Mouse (Mus musculus) ES-Bruce4 (cell line): Measurements from ENCODE around the gene Rnf141. TPM values are rescaled to one million over a fixed set of nuclear protein-coding genes. Genes with fewer than 3 reads are reported as not detected.

Source experiments
- H3K27ac ChIP-seq: 2 replicates; pipeline ENCODE4 v1.5.1; 2012; ENCODE audit warnings: low read length, inconsistent platforms; ENCODE audit not compliant: insufficient read depth
- H3K27me3 ChIP-seq: 2 replicates; pipeline ENCODE4 v1.6.1; 2012; ENCODE audit warnings: mild to moderate bottlenecking, low read length, inconsistent platforms; ENCODE audit not compliant: control insufficient read depth, poor library complexity, insufficient read depth, severe bottlenecking
- H3K36me3 ChIP-seq: 2 replicates; pipeline ENCODE4 v1.6.1; 2012; ENCODE audit warnings: inconsistent platforms, mild to moderate bottlenecking, low read length, moderate library complexity; ENCODE audit not compliant: control insufficient read depth, poor library complexity, insufficient read depth, severe bottlenecking
- H3K4me1 ChIP-seq: one replicate; pipeline ENCODE4 v1.8.1; 2011; ENCODE audit warnings: low read length; ENCODE audit not compliant: control insufficient read depth, insufficient read depth
- H3K4me3 ChIP-seq: 2 replicates; pipeline ENCODE4 v1.5.1; 2011; ENCODE audit warnings: low read depth, mild to moderate bottlenecking, low read length
- H3K9ac ChIP-seq: 2 replicates; pipeline ENCODE4 v1.6.1; 2012; ENCODE audit warnings: low read depth, mild to moderate bottlenecking, inconsistent platforms; ENCODE audit not compliant: poor library complexity, severe bottlenecking
- H3K9me3 ChIP-seq: replicated peaks from 2 replicates; pipeline ENCODE4 v1.6.1; 2012; ENCODE audit warnings: mild to moderate bottlenecking, low read length, inconsistent platforms; ENCODE audit not compliant: control insufficient read depth, poor library complexity, insufficient read depth, severe bottlenecking
- CTCF ChIP-seq: IDR thresholded peaks from one replicate; pipeline ENCODE4 v1.8.1; 2011; ENCODE audit warnings: low read depth, low read length
- EP300 ChIP-seq: IDR thresholded peaks from 2 replicates; pipeline ENCODE4 v1.6.1; 2011; ENCODE audit warnings: low read depth, low read length; ENCODE audit not compliant: insufficient read depth
- POLR2A ChIP-seq: IDR thresholded peaks from one replicate; pipeline ENCODE4 v1.8.1; 2011; ENCODE audit warnings: low read length; ENCODE audit not compliant: insufficient read depth
- polyA plus RNA-seq: library from polyadenylated mRNA; stranded (reverse); fragments of >200 nt; gene quantifications from 2 replicates; pipeline ENCODE4 v1.2.4, GENCODE M21; 2011; ENCODE audit warnings: low read depth; ENCODE audit not compliant: missing spikeins, insufficient read depth, insufficient read length

Gene Rnf141
- polyA plus RNA-seq, 1 experiment = 43.0 TPM

DNA sequence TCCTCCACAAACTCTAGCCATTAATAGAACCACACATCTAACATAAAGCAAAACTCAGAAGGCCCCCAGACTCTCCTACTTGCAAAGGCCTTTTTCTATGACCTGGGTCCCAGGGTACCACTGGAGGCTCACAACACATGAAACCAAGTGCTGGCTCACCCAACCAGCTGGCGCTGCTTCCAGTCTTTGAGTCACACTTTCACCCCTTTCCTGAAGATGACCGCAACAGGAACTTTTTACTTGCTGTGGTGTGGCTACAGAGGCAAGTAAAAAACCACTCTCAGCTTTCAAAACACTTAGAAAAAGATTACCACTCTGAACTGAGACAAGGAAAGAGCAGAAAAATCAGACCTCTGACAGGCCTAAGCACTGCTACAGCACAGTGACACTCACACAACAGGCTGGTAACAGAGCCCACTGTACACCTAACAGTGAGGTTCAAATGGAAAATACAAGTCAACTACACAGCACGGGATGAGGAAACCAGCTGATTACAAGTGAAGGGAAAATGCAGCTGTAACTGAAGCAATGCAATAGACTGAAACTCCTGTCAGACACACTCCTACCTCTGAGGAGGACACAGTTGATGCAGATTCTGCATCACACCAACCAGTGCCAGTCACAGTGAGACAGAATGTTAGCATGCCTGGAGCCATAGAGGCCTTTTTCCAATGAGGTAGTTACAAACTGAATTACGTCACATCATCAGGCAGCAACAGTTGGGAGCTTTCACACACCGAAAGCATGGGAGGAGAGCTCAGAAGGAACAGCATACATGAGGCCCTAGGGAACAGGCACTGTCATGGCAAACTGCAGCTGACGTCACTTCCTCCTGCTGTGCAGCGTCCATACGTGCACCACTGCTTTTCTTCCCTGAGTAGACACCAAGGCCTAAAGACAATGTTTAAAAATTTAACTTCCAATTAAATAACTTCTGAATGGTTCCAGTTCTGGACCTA, 20.0 kb downstream of the Rnf141 start:
- H3K4me3 ChIP-seq = no peak overlapping the region
- no peak overlapping the region for H3K27ac ChIP-seq
- H3K4me1 ChIP-seq = no peaks in the 10 kb centered on the region
- no peaks in the 10 kb centered on the region for H3K27me3 ChIP-seq
- no peaks in the 10 kb centered on the region for H3K9me3 ChIP-seq
- TF ChIP-seq CTCF (no peak), POLR2A (no peak), EP300 (no peak)
- H3K36me3 ChIP-seq = 0 out of 2 replicates have a peak, but pooled peaks cover 2% of the 10 kb centered on the region
- H3K9ac ChIP-seq = no peak overlapping the region

DNA sequence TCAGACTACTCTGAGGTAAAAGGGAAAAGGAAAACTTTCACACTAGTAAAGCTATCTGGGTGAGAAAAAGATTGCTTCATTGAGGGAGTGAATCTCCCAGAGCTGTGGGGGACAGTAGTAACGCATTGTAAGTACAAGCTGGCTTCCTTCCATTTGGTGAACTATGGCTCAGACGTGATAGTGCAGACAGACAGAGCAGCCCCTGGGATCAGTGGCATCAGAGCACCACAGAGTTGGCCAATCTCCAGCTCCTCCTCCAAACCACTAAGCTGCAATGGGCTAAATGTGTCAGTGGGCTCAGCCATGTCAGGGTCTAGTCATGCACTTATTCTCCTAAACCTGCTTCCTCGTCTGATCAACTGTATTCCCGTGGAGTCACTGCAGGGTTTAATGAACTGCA, 20.7 kb downstream of the Rnf141 start:
- no peak for TF ChIP-seq CTCF
- TF ChIP-seq POLR2A = no peak
- TF ChIP-seq EP300 = no peak
- Histone ChIP-seq H3K27ac (no peak overlapping the region), H3K9ac (no peak overlapping the region), H3K27me3 (no peaks in the 10 kb centered on the region), H3K4me1 (no peaks in the 10 kb centered on the region), H3K36me3 (0 out of 2 replicates have a peak, but pooled peaks cover 2% of the 10 kb centered on the region), H3K4me3 (no peak overlapping the region), H3K9me3 (no peaks in the 10 kb centered on the region)

DNA sequence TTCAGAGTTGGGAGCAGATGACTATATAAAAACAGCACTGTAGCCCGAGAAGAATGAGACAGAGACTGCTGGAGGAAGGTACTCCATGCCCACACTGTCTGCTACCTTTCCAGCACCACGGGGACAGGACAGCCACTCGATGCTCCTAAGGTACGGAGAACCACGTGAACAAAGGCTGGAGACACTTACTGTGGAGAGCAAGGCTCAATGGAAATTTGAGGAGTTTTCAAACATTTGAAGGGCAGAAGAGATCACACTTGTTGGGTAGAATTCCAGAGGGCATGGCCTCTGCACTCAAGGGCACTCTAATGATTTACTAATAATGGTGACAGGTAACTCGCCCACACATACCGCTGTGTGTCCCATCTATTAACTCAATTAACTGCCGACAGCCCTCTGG, 21.2 kb downstream of the Rnf141 start:
- H3K36me3 ChIP-seq = 0 out of 2 replicates have a peak, but pooled peaks cover 2% of the 10 kb centered on the region
- no peaks in the 10 kb centered on the region for H3K27me3 ChIP-seq
- H3K9me3 ChIP-seq = no peaks in the 10 kb centered on the region
- TF ChIP-seq EP300 = no peak
- TF ChIP-seq POLR2A = no peak
- no peak for TF ChIP-seq CTCF
- no peak overlapping the region for H3K27ac ChIP-seq
- H3K4me1 ChIP-seq = no peaks in the 10 kb centered on the region
- no peak overlapping the region for H3K9ac ChIP-seq
- no peak overlapping the region for H3K4me3 ChIP-seq

DNA sequence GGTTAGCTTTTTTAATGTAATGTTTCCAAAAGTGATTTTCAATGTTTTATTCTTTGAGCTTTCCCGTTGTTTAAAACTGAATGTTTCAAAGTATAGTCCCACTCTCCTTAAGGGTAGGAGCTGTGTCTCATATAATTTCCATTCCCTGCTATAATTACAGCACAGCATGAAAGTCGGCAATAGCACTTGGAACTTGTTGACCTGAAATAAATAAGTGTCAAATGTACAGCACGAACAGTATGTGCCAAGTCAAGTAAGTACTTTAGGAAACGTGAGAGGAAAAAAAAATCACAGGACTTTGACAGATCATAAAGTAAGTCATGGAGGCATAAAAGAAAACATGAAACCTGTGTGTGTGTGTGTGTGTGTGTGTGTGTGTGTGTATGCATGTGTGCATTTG, 22.2 kb downstream of the Rnf141 start:
- TF ChIP-seq EP300 = no peak
- H3K27ac ChIP-seq = no peak overlapping the region

DNA sequence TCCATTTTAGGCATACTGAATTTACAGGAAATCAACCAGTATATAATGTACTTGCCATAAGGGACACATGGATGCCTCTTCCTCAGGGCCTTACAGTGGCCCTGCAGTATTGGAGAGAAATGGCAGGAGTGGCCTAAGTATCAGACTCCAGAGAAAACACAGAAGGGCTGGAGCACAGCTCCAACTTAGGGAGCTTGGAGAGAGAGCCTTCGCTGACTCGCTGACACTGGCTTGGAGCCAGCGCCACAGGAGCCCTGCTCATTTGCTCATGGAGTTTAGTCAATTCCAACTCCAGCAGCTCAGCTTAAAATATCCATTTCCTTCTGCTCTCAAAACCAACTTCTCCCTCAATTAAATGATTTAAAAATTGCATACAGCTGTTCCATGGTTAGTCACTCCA, 22.6 kb downstream of the Rnf141 start:
- no peak overlapping the region for H3K27ac ChIP-seq
- 0 out of 2 replicates have a peak, but pooled peaks cover 2% of the 10 kb centered on the region for H3K36me3 ChIP-seq
- no peaks in the 10 kb centered on the region for H3K4me1 ChIP-seq
- H3K27me3 ChIP-seq = no peaks in the 10 kb centered on the region
- no peaks in the 10 kb centered on the region for H3K9me3 ChIP-seq
- H3K9ac ChIP-seq = no peak overlapping the region
- no peak for TF ChIP-seq EP300
- no peak for TF ChIP-seq POLR2A
- TF ChIP-seq CTCF = no peak
- H3K4me3 ChIP-seq = no peak overlapping the region

More for the DNA sequence above, 22.2 kb downstream of the Rnf141 start:
- 0 out of 2 replicates have a peak, but pooled peaks cover 2% of the 10 kb centered on the region for H3K36me3 ChIP-seq
- no peak overlapping the region for H3K9ac ChIP-seq
- no peaks in the 10 kb centered on the region for H3K9me3 ChIP-seq
- H3K4me1 ChIP-seq = no peaks in the 10 kb centered on the region
- no peak overlapping the region for H3K4me3 ChIP-seq
- H3K27me3 ChIP-seq = no peaks in the 10 kb centered on the region

DNA sequence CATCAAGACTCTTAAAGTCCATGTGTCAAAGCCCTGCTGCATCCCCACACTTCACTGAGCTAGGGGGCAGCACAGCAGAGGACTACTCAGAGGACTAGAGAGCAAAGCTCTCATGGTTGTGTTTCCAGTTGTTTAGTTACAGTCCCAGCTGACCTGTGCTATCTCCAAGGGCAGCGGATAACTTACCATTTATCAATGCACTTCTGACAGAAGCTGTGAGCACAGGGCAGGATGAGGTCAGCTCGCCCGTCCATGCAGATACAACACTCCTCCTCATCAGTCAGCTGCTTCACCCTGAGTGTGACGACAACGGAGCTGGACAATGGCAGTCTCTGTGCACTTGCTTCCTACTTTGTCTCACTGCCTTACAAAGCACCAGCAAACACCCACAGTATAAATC, 23.2 kb downstream of the Rnf141 start:
- no peaks in the 10 kb centered on the region for H3K27me3 ChIP-seq
- 0 out of 2 replicates have a peak, but pooled peaks cover 2% of the 10 kb centered on the region for H3K36me3 ChIP-seq
- H3K9ac ChIP-seq = no peak overlapping the region
- no peaks in the 10 kb centered on the region for H3K4me1 ChIP-seq
- H3K4me3 ChIP-seq = no peak overlapping the region
- TF ChIP-seq EP300 = no peak
- TF ChIP-seq CTCF = peak; percentile 19
- no peaks in the 10 kb centered on the region for H3K9me3 ChIP-seq
- H3K27ac ChIP-seq = no peak overlapping the region
